Mouse (Mus musculus): ENCODE measurements around the gene Zfp764. TPM values are rescaled to one million over a fixed set of nuclear protein-coding genes. Genes with fewer than 3 reads are reported as not detected.
"Not testable (repeated sequence)": the region's sequence is repeated elsewhere in the genome, so short reads cannot be mapped to it uniquely, and the experiment has no call there.

The Zfp764 gene
- polyA plus RNA-seq, 1 experiment from 2014 or later = 6.8 TPM

DNA sequence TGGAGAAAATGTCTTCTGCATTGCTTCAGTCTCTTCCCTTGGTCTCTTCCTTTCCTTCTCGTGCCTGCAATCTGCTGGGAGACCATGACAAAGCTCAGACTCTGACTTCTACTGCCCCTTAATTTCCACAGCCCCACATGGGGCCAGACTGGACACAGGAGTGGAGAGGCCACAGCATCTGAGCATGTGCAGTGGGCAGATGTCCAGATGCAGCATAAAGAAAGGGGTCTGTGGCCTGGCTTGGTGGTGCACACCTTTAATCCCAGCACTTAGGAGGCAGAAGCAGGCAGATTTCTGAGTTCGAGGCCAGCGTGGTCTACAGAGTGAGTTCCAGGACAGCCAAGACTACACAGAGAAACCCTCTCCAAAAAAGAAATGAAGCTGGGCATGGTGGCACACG lies 21.1 kb downstream of the Zfp764 start:
- H3K27me3 ChIP-seq (replicated peaks; ENCODE audit: control insufficient read depth, insufficient read depth, low read length); H3K27ac ChIP-seq (replicated peaks; ENCODE audit: low read depth, low read length); H3K4me2 ChIP-seq (ENCODE audit: low read depth, low read length); H3K4me1 ChIP-seq (ENCODE audit: control insufficient read depth, insufficient read depth, low read length); DNase-seq (ENCODE audit: low spot score); ATAC-seq (ENCODE audit: low read depth); H3K9ac ChIP-seq (ENCODE audit: low read depth, low read length); H3K4me3 ChIP-seq (ENCODE audit: low read depth, low read length); H3K36me3 ChIP-seq (ENCODE audit: control insufficient read depth, insufficient read depth, low read length); H3K9me3 ChIP-seq (ENCODE audit: control insufficient read depth, low read length): not testable (repeated sequence)
- 86% methylated on average over 4 of the region's 4 CpGs for WGBS

DNA sequence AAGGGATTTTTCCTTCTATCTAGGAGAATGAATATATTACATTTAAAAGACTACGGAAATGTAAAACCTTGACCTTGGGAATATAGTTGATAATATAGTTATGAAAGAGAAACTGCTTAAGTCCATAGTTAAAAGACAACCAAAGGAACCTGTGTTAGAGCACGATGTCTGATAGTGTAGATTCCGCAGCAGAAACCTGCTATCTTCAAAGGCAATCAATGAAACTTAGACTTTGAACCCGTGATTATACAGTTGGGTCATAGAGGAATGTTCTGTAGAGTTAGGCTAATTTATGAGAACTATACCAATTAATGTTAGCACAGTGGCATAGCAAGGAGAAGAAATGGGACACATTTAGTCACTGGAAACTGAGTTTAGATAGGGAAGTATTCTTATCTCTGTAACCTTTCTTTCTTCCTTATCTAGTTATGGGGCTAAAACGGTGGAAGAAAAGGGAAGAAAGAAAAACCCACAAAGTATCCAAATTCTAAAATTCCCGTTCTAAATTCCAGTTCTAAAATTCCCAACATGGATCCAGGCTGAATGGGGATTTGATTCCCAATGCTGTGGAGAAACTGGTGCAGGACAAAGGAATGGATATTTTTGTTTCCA lies 28.2 kb downstream of the Zfp764 start:
- Histone ChIP-seq H3K4me1 (ENCODE audit: control insufficient read depth, insufficient read depth, low read length) (no peaks in the 10 kb centered on the region), H3K36me3 (ENCODE audit: control insufficient read depth, insufficient read depth, low read length) (peaks cover 10% of the 10 kb centered on the region; the same call in 1 of the 2 replicates), H3K9ac (ENCODE audit: low read depth, low read length) (no peak overlapping the region), H3K4me2 (ENCODE audit: low read depth, low read length) (no peak overlapping the region), H3K9me3 (ENCODE audit: control insufficient read depth, low read length) (no peaks in the 10 kb centered on the region), H3K27ac (replicated peaks; ENCODE audit: low read depth, low read length) (no peak overlapping the region), H3K27me3 (replicated peaks; ENCODE audit: control insufficient read depth, insufficient read depth, low read length) (no peaks in the 10 kb centered on the region), H3K4me3 (ENCODE audit: low read depth, low read length) (no peak overlapping the region)
- DNase-seq (ENCODE audit: low spot score) = no peak
- 79% methylated on average over 6 of the region's 6 CpGs for WGBS
- ATAC-seq (ENCODE audit: low read depth) = no peak

DNA sequence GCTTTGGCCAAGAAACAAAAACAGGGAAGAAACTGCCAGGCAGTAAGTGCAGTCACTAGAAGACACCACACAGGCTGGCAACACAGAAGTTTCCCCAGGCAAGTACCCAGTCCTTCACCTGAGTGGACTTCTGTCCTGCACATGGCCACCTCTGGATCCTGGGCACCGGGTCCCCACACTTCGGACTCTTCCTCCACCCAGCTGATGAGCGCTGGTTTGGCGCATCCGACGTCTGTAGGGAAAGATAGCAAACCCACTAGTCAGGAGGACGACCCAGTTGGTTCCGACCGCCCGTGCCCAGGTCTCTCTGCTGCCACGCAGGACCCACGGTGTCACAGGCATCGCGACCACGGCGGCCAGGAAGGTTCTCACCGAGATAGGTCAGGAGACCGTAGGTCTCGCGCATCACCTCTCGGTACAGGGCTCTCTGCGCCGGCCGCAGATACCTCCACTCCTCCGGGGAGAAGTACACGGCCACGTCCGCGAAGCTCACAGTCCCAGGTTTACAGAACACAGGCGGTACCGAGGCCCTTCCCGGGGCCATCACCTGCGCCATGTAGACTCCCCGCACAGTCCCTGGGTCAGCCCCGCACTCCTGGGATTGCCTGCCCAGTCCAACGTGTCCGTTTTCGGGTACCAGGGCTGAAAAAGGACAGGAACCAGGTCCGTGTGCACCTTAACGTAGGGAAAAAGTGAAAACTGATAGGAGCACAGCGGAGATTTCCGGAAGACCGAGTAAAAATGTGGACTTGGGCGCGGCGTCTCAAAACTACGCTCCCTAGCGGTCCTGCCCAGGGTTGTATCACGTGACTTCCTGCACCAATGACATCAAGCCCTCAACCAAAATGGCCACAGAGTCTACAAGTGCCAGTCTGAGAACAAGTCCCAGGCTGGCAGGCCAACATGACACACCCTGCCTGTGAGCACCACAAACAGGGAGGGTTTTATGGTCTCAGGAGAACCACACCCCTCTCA lies 31.1 kb downstream of the Zfp764 start, which contains the start of gene Zfp747:
TSS of gene Zfp747 (minus strand) at position 780 of the 975 bp plus-strand sequence.
- DNase-seq (ENCODE audit: low spot score) (peak; percentile 97), ATAC-seq (ENCODE audit: low read depth) (peak; percentile 94)
- H3K27me3 ChIP-seq (replicated peaks; ENCODE audit: control insufficient read depth, insufficient read depth, low read length); H3K9me3 ChIP-seq (ENCODE audit: control insufficient read depth, low read length); H3K4me1 ChIP-seq (ENCODE audit: control insufficient read depth, insufficient read depth, low read length): not testable (repeated sequence)
- 2% methylated on average over 40 of the region's 49 CpGs for WGBS
- peak within 1 kb of the TSS; percentile 66 for H3K4me2 ChIP-seq (ENCODE audit: low read depth, low read length)
- H3K27ac ChIP-seq (replicated peaks; ENCODE audit: low read depth, low read length) = peak within 1 kb of the TSS; percentile 63; the same call in 1 of the 2 replicates
- H3K9ac ChIP-seq (ENCODE audit: low read depth, low read length) = peak within 1 kb of the TSS; percentile 73
- H3K4me3 ChIP-seq (ENCODE audit: low read depth, low read length) = peak within 1 kb of the TSS; percentile 59
- H3K36me3 ChIP-seq (ENCODE audit: control insufficient read depth, insufficient read depth, low read length) = peaks cover 17% of the 10 kb centered on the region; the same call in 1 of the 2 replicates

DNA sequence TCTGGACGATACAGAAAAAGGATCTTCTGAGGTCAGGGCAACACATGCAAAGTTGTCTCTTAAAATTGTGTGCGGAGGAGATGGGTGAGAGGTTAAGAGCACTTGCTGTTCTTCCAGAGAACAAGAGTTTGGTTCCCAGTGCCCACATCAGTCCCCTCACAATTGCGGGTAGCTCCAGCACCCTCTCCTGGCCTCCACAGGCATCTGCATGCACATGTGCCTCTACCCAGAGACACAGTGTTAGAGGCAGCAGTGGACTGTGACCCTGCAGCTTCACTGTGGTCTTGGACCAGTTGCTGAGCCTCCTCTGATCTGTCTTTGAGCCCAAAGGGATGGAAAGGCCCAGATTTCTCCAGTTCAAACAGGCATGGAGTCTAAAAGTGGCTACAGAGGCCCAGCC lies 34.8 kb downstream of the Zfp764 start:
- H3K4me1 ChIP-seq (ENCODE audit: control insufficient read depth, insufficient read depth, low read length); ATAC-seq (ENCODE audit: low read depth); H3K9me3 ChIP-seq (ENCODE audit: control insufficient read depth, low read length); H3K4me2 ChIP-seq (ENCODE audit: low read depth, low read length); H3K9ac ChIP-seq (ENCODE audit: low read depth, low read length); DNase-seq (ENCODE audit: low spot score); H3K27ac ChIP-seq (replicated peaks; ENCODE audit: low read depth, low read length); H3K4me3 ChIP-seq (ENCODE audit: low read depth, low read length); H3K27me3 ChIP-seq (replicated peaks; ENCODE audit: control insufficient read depth, insufficient read depth, low read length): not testable (repeated sequence)
- peaks cover 17% of the 10 kb centered on the region; the same call in 1 of the 2 replicates for H3K36me3 ChIP-seq (ENCODE audit: control insufficient read depth, insufficient read depth, low read length)
- WGBS = 71% methylated on average over 3 of the region's 3 CpGs

DNA sequence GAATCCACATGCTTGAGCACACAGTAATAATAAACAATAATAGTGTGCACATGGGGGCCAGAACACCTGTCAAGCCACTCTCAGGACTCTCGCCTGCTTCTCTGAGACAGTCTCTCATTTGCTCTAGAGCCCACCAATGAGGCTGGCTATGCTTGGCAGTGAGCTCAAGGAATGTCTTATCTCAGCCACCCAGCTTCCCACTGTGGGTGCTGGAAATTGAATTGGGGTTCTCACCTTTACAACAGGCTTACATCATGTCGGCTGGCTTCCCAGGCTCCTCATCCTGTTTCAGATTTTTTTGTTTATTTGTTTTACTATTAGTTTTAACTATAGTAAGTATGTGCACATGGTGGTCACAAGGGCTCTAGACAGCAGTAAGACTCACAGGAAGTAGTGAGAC lies 35.4 kb downstream of the Zfp764 start:
- H3K9me3 ChIP-seq (ENCODE audit: control insufficient read depth, low read length) = no peaks in the 10 kb centered on the region

DNA sequence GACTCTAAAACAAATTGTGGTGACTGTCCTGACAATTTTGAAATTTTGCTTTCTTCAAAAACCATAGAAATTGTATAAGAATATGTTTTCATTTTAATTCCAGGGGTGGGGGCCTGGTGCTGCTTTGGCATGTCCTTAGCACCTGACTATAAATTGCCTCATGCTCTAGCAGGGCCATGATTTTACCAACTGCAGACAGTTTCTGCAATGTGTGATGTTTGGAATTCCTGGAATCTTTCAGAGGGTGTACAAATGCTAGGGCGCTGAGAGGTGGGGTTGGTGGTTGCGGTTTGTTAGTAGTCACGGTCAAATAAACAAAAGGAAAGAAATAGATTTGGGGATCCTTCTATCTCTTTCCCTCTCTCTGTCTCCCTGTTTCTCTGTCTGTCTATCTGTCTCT lies 40.4 kb downstream of the Zfp764 start:
- H3K36me3 ChIP-seq (ENCODE audit: control insufficient read depth, insufficient read depth, low read length) = no peaks in the 10 kb centered on the region
- no peaks in the 10 kb centered on the region for H3K9me3 ChIP-seq (ENCODE audit: control insufficient read depth, low read length)
- no peak overlapping the region for H3K4me3 ChIP-seq (ENCODE audit: low read depth, low read length)
- no peak overlapping the region for H3K9ac ChIP-seq (ENCODE audit: low read depth, low read length)
- H3K4me2 ChIP-seq (ENCODE audit: low read depth, low read length) = no peak overlapping the region
- H3K4me1 ChIP-seq (ENCODE audit: control insufficient read depth, insufficient read depth, low read length) = peaks cover 5% of the 10 kb centered on the region; the same call in 1 of the 2 replicates
- H3K27ac ChIP-seq (replicated peaks; ENCODE audit: low read depth, low read length) = no peak overlapping the region
- 77% methylated on average over 3 of the region's 3 CpGs for WGBS
- DNase-seq (ENCODE audit: low spot score) (no peak), ATAC-seq (ENCODE audit: low read depth) (no peak)
- peaks cover 12% of the 10 kb centered on the region; the same call in 1 of the 2 replicates for H3K27me3 ChIP-seq (replicated peaks; ENCODE audit: control insufficient read depth, insufficient read depth, low read length)

More for the DNA sequence above, 35.4 kb downstream of the Zfp764 start:
- H3K4me1 ChIP-seq (ENCODE audit: control insufficient read depth, insufficient read depth, low read length) = no peaks in the 10 kb centered on the region
- no peak for DNase-seq (ENCODE audit: low spot score)
- no peak for ATAC-seq (ENCODE audit: low read depth)
- no peak overlapping the region for H3K4me3 ChIP-seq (ENCODE audit: low read depth, low read length)
- no peaks in the 10 kb centered on the region for H3K27me3 ChIP-seq (replicated peaks; ENCODE audit: control insufficient read depth, insufficient read depth, low read length)
- 72% methylated on average over 2 of the region's 2 CpGs for WGBS
- no peak overlapping the region for H3K27ac ChIP-seq (replicated peaks; ENCODE audit: low read depth, low read length)
- H3K9ac ChIP-seq (ENCODE audit: low read depth, low read length) = no peak overlapping the region
- H3K4me2 ChIP-seq (ENCODE audit: low read depth, low read length) = no peak overlapping the region
- peaks cover 17% of the 10 kb centered on the region; the same call in 1 of the 2 replicates for H3K36me3 ChIP-seq (ENCODE audit: control insufficient read depth, insufficient read depth, low read length)

DNA sequence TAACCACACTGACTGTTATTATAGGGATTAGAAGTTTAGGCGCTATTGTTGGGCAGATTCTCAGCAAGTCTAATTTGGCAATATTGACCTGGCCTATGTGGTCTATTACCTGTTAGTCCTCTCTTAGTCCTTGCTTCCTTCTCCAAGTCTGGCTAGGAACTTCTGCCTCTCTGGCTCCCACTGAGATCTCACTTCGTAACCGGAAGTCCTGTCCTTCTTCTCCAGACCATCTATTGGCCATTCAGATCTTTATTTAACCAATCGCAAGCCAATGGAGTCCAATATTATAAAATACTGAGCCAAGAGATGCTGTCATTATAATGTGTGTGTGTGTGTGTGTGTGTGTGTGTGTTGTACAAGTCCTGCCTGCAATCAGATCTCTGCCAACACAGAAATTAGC lies 42.5 kb downstream of the Zfp764 start:
- Histone ChIP-seq H3K4me1 (ENCODE audit: control insufficient read depth, insufficient read depth, low read length) (peaks cover 5% of the 10 kb centered on the region; the same call in 1 of the 2 replicates), H3K4me2 (ENCODE audit: low read depth, low read length) (peak overlapping the region; percentile 77), H3K36me3 (ENCODE audit: control insufficient read depth, insufficient read depth, low read length) (no peaks in the 10 kb centered on the region), H3K4me3 (ENCODE audit: low read depth, low read length) (peak overlapping the region; percentile 37), H3K27ac (replicated peaks; ENCODE audit: low read depth, low read length) (no peak overlapping the region), H3K9me3 (ENCODE audit: control insufficient read depth, low read length) (no peaks in the 10 kb centered on the region), H3K27me3 (replicated peaks; ENCODE audit: control insufficient read depth, insufficient read depth, low read length) (peaks cover 12% of the 10 kb centered on the region; the same call in 1 of the 2 replicates), H3K9ac (ENCODE audit: low read depth, low read length) (no peak overlapping the region)
- ATAC-seq (ENCODE audit: low read depth) (no peak), DNase-seq (ENCODE audit: low spot score) (no peak)
- WGBS = 45% methylated on average over 4 of the region's 4 CpGs

DNA sequence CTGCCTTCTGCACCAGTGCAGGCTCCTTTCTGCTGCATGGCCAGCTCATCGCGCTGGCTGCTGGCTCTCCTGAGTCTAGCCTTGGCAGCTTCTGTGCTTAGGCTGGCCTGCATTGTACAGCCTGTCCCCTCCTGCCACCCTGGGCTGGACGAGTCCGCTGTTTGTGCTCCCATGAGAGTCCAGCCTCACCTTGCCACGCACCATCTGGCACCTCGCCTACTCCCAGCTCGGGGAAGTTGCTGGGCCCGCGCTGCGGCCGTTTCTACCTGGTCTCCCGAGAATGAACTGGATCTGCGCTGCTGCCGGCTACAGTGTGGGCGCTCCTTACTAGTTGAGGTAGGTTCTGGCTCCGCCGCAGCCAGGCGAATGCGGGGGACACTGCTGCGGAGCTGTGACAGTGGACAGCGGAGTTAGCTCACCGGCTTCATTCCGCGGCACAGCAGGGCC lies 43.1 kb downstream of the Zfp764 start:
- Histone ChIP-seq H3K4me3 (ENCODE audit: low read depth, low read length) (peak overlapping the region; percentile 37), H3K27me3 (replicated peaks; ENCODE audit: control insufficient read depth, insufficient read depth, low read length) (peaks cover 12% of the 10 kb centered on the region; the same call in 1 of the 2 replicates), H3K9ac (ENCODE audit: low read depth, low read length) (peak overlapping the region; percentile 66), H3K36me3 (ENCODE audit: control insufficient read depth, insufficient read depth, low read length) (no peaks in the 10 kb centered on the region), H3K4me1 (ENCODE audit: control insufficient read depth, insufficient read depth, low read length) (peaks cover 5% of the 10 kb centered on the region; the same call in 1 of the 2 replicates), H3K9me3 (ENCODE audit: control insufficient read depth, low read length) (no peaks in the 10 kb centered on the region), H3K4me2 (ENCODE audit: low read depth, low read length) (peak overlapping the region; percentile 77), H3K27ac (replicated peaks; ENCODE audit: low read depth, low read length) (no peak overlapping the region)
- DNase-seq (ENCODE audit: low spot score) = peak; percentile 27
- no peak for ATAC-seq (ENCODE audit: low read depth)
- 2% methylated on average over 24 of the region's 24 CpGs for WGBS

Data from embryonic facial prominence, embryonic 14.5 days (tissue).